Mouse (Mus musculus) c-Kit-positive CD71-negative TER-119-negative erythroid progenitor cells, embryonic 14.5 days (primary cell): Measurements from ENCODE around the gene Tcf21.

Experiments
- DNase-seq: peaks from one replicate; pipeline ENCODE4 v3.0.0-alpha.2; 2013; ENCODE audit warnings: low read depth

The Tcf21 gene

GRCm38 (mm10) chr10:22819871-22820590 is at the start of gene Tcf21:
TSS of gene Tcf21 (minus strand) at chr10:22820174.
- DNase-seq: no peak

GRCm38 (mm10) chr10:22868386-22868918 is 48.5 kb upstream of the Tcf21 start:
- DNase-seq: no peak

DNA sequence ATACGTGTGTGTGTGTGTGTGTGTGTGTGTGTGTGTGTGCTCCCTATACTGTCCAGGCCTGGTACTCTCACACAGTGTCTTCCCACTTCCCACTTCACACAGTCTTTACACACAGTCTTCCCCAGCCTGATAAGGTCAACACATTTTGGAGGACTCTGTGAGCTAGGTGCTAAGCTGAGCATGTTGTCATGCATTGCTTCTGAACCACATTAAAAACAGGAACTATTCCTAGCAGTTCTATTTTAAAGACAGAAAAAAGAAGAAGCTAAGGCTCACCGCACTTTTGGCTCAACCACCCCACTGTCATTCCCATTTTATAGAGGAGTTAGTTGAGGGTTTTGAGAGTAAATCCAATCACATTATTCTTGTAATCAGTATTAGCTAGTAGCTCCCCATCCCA is 47.2 kb upstream of the Tcf21 start:
- DNase-seq: peak; percentile 6

DNA sequence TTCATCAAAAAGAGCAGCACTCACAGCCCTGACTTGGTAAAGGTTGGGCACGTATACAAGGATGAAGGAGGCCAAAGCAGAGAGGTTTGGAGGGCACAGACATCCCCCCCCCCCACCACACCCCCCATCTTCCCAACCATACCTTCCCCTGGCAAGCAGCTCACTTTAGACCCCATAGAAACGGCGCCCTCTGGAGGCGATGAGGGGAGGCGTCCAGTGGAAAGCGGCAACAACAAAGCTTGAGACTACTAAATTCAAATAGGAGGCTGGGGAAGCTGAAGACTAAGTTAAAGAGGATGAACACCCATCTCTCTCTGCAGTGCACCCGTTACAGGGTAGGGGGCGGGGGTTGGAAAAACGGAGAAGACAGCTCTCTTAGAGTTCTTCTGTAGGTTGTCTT is 38.1 kb upstream of the Tcf21 start:
- peak; percentile 16 for DNase-seq

- DNase-seq: no peak
Measured at GRCm38 (mm10) chr10:22854330-22854729, 34.4 kb upstream of the Tcf21 start.

GRCm38 (mm10) chr10:22845351-22845750 is 25.4 kb upstream of the Tcf21 start:
- DNase-seq: no peak

DNA sequence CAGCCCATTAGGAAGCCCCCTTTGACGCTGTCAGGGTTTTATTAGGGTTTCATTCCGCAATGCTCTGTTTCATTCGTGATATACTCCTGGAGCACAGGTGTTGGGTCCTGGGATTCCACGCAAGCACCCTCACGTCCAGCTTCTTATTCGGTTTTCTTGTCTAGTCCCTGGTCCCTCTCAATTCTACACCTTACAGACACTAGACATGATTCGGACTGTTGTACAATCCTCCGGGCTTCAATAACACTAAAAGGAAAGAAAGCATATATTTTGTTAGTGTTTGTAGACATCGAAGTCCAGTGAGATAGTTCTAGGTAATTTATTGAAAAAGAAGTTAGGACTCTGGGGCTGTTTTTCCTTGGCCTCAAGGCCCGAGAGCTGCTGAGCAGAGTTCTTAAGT is 24.8 kb upstream of the Tcf21 start:
- no peak for DNase-seq

- no peak for DNase-seq
Measured at GRCm38 (mm10) chr10:22843440-22844361, 23.7 kb upstream of the Tcf21 start.

GRCm38 (mm10) chr10:22842781-22843439 is 22.9 kb upstream of the Tcf21 start:
- DNase-seq: no peak

DNA sequence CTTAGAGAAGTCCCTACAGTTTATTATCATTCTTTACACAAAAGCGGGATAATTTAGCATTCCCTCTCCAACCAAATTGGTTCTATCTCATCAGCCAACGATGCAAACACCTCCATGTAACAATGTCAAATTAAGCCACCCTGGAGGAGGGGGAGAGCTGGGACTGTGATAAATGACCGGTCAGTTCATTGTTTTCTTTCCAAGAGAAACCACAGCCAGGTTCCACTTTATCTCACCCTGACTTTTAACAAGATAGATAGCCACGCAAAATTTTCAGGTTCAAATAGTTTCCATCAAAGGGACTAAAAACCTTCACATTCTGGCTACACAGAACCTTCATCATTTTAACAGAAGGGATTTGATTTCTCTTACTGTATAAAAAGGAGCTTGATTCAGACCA is 22.1 kb upstream of the Tcf21 start:
- DNase-seq: no peak

GRCm38 (mm10) chr10:22826244-22826643 is 6.3 kb upstream of the Tcf21 start:
- DNase-seq: no peak

GRCm38 (mm10) chr10:22822896-22823295 is 2.9 kb upstream of the Tcf21 start:
- DNase-seq: no peak

- no peak for DNase-seq
Measured at GRCm38 (mm10) chr10:22822486-22822885, 2.5 kb upstream of the Tcf21 start.

DNA sequence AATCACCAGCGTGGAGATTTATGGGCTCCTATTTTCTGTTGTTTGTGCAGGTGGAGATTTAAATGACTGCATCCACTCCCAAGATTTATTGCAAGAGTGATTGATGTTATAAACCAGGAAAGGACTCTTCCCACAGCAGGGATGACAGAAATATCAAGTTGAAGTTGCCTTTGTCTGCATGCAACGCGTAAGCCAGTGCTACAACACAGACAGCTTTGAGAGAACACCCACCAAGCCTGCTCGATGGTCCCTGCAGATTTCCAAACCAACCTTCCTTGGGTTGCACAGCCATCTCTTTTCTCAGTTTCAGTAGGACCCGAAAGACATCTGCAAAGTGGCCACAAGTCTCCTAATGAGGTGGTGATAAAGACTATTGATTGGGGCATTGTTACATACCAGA is 1.7 kb upstream of the Tcf21 start:
- no peak for DNase-seq

DNA sequence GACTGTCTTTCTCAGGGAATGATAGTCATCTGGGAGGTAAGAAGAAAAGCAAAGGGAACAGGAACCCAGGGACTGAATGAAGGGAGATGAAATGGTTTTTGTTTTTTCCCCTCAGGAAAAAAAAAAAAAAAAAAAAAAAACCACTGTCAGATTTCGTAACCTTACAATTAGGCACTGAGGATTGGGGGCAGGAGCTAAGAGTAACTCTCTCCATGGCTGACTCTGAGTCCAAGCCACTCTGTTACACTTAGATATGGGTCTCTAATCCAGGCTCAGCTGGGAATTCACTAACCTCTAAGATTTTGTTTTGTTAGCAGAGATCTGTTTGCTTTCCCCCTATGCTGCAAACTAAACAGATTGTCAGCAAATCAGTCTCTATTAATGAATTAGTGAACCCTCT is 1.3 kb upstream of the Tcf21 start:
- DNase-seq: no peak

GRCm38 (mm10) chr10:22820841-22821240 is 867 bp upstream of the Tcf21 start:
- no peak for DNase-seq

GRCm38 (mm10) chr10:22819239-22819870 is 619 bp downstream of the Tcf21 start:
- DNase-seq: no peak

- no peak for DNase-seq
Measured at GRCm38 (mm10) chr10:22818600-22819238, 1.3 kb downstream of the Tcf21 start.

- no peak for DNase-seq
Measured at GRCm38 (mm10) chr10:22817976-22818375, 2.0 kb downstream of the Tcf21 start.

GRCm38 (mm10) chr10:22817561-22817960 is 2.4 kb downstream of the Tcf21 start:
- DNase-seq: no peak

DNA sequence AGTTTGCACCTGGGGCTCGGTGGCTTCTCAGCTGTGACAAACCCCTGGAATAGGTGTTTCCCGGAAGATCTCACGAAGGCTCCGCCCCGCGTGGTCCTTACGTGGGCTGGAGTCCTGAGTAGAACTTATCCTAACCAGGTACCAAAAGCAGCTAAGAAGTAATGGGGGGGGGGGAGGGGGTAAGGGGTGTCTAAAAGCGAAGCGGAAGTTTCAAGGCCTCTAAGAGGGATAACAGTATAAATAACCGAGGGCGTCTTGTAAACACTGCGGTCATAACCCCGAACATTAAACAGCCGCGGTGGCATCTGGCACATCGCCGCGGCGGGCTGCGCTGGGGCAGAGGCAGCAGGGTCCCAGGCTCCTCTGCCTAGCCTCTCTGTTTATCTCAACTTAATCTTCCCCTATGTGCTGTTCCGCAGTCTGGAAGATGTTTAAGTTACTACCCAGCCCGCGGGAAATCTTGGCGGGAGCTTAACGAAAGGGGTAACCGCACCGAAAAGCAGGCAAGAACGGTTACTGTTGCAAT is 3.7 kb downstream of the Tcf21 start:
- DNase-seq: no peak
